Mouse (Mus musculus): ENCODE results near the gene Tmem63c. TPM values are rescaled to one million over a fixed set of nuclear protein-coding genes. Genes with fewer than 3 reads are reported as not detected.

Gene Tmem63c
- polyA plus RNA-seq, 1 experiment from 2014 or later: not detected

DNA sequence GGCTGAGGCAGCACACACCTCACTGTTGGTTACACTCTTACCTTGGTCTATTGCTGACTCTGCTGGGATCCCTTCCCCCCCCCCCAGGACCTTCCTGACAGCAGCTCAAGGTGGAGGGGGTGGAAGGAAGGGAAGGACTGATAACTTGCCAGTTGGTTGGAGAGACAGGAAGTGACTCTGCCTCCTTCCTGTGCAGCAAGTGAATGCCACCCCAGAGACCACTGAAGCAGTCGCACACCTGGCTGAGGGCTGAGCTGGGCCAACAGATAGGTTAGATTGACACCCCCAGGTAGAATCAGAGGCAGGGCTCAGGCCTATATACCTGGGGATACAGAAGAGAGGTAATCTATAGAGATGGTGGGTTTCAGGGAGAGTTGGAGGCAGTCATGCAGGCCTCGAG is 70.8 kb downstream of the Tmem63c start:
- ChIA-PET CTCF (no interaction called here), POLR2A (no interaction called here)
- no peaks in the 10 kb centered on the region for H3K27me3 ChIP-seq
- DNase-seq (ENCODE audit: low read depth, low spot score) (no peak), ATAC-seq (no peak)
- no peak for TF ChIP-seq CTCF (IDR thresholded peaks at IDR 0.05)
- in situ Hi-C loops (cut with MboI; ENCODE audit: low pct_unique_long_range_greater_than_20kb): no loop called here

DNA sequence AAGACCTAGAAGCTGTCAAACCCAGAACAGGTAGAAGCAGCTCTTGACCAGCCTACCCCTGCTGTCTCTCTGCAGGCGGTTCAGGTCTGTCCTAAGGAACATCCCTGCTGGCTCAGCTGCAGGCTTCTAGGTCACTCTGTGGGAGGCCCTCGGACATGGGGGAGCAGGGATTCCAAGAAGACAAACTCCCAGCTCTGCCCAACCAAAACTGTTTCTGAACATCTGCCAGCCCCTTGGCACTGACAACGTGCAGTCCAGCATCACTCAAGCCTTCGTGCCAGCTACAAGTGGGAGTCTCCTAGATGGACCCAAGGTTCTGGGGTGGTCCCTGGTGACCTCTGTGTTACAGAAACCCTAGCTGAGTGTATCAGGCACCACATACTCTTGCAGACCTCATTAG is 72.1 kb downstream of the Tmem63c start:
- peak; percentile 16 for ATAC-seq
- TF ChIP-seq CTCF (IDR thresholded peaks at IDR 0.05): no peak
- CTCF ChIA-PET: interaction anchor here (0.5 kb wide), 1 partner anchor 161 kb away, joined by 3 read pairs; no protein-coding TSS in a partner anchor
- DNase-seq (ENCODE audit: low read depth, low spot score): no peak
- POLR2A ChIA-PET: no interaction called here
- in situ Hi-C loops (cut with MboI; ENCODE audit: low pct_unique_long_range_greater_than_20kb): no loop called here
- H3K27me3 ChIP-seq: no peaks in the 10 kb centered on the region

DNA sequence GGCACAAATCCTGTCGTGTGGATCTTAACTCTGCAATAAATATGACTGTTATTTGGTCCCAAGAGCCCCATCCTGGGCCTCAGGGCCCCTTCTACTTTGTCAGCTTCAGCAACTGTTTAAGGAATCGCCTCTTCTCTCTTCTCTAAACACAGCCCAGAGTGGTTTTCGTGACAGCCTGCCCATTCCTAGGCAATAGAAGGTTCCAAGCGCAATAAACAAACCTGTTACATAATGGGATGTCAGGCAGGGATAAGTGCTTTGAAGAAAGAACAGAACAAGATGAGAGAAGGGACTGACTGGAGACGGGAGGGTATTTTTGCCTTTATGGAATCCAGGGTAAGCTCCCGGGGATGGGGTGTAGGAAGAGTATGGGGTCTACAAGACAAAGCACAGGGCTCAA is 72.5 kb downstream of the Tmem63c start:
- ChIA-PET POLR2A (no interaction called here), CTCF (interaction anchor here (0.5 kb wide), 1 partner anchor 162 kb away, joined by 3 read pairs; no protein-coding TSS in a partner anchor)
- DNase-seq (ENCODE audit: low read depth, low spot score) (no peak), ATAC-seq (no peak)
- H3K27me3 ChIP-seq: no peaks in the 10 kb centered on the region
- TF ChIP-seq CTCF (IDR thresholded peaks at IDR 0.05): no peak
- in situ Hi-C loops (cut with MboI; ENCODE audit: low pct_unique_long_range_greater_than_20kb): no loop called here

DNA sequence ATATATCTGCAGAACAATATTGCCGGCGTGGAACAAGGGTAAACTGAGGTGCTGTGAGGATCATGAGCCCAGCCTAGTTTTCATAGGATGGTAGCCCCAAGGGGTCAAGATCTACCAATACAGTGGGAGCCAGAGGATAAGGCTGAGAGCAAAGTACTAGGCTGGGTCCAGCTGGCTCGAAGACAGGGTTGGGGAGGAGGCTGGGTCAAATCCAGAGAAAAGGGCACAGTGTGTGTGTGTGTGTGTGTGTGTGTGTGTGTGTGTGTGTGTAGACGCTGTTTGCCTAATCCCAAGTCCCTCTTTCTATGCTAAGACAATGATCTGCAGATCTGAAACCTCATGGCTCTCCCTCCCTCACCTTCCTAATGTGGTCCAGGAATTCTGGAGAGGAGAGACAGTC is 79.2 kb downstream of the Tmem63c start:
- TF ChIP-seq CTCF (IDR thresholded peaks at IDR 0.05): no peak
- ATAC-seq (no peak), DNase-seq (ENCODE audit: low read depth, low spot score) (no peak)
- peaks cover 4% of the 10 kb centered on the region for H3K27me3 ChIP-seq
- in situ Hi-C loops (cut with MboI; ENCODE audit: low pct_unique_long_range_greater_than_20kb): no loop called here
- ChIA-PET CTCF (no interaction called here), POLR2A (no interaction called here)

GRCm38 (mm10) chr12:87102165-87102631 is 81.1 kb downstream of the Tmem63c start, which contains the start of gene Ngb:
Ngb (minus strand) TSS chr12:87102539.
- TF ChIP-seq CTCF (IDR thresholded peaks at IDR 0.05): no peak
- in situ Hi-C loops (cut with MboI; ENCODE audit: low pct_unique_long_range_greater_than_20kb): no loop called here
- CTCF ChIA-PET: interaction anchor here (1.5 kb wide), 1 partner anchor 9 kb away, joined by 4 read pairs; no protein-coding TSS in a partner anchor
- no peak for DNase-seq (ENCODE audit: low read depth, low spot score)
- ATAC-seq: no peak
- peaks cover 4% of the 10 kb centered on the region for H3K27me3 ChIP-seq
- POLR2A ChIA-PET: no interaction called here

DNA sequence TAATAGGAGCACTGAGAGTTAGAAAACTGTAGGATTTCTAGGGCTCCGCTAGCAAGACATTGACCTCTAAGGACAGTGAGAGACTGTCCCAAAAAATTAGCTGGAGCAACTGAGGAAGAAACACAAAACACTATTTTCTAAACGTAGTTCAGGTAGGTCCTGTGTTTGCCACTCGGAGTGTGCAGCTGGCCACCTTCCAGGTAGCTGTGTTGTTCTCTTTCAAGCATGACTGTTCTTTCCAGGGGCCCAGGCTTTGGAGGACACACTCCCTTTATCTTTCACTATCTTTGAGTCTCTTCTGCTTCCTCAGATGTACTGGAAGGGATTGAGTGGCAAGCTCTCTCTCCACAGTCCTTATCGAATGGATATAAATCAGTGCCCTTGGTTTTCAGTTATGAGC is 82.3 kb downstream of the Tmem63c start:
- TF ChIP-seq CTCF (IDR thresholded peaks at IDR 0.05): no peak
- DNase-seq (ENCODE audit: low read depth, low spot score): no peak
- no peak for ATAC-seq
- POLR2A ChIA-PET: no interaction called here
- in situ Hi-C loops (cut with MboI; ENCODE audit: low pct_unique_long_range_greater_than_20kb): no loop called here
- H3K27me3 ChIP-seq: peaks cover 4% of the 10 kb centered on the region
- CTCF ChIA-PET: no interaction called here

GRCm38 (mm10) chr12:87104796-87105195 is 83.7 kb downstream of the Tmem63c start:
- no peak for ATAC-seq
- DNase-seq (ENCODE audit: low read depth, low spot score): no peak
- in situ Hi-C loops (cut with MboI; ENCODE audit: low pct_unique_long_range_greater_than_20kb): no loop called here
- peaks cover 4% of the 10 kb centered on the region for H3K27me3 ChIP-seq
- no peak for TF ChIP-seq CTCF (IDR thresholded peaks at IDR 0.05)
- ChIA-PET CTCF (no interaction called here), POLR2A (no interaction called here)

GRCm38 (mm10) chr12:87107357-87107977 is 86.3 kb downstream of the Tmem63c start:
- no peak for DNase-seq (ENCODE audit: low read depth, low spot score)

GRCm38 (mm10) chr12:87121918-87122589 is 100.9 kb downstream of the Tmem63c start:
- ChIA-PET POLR2A (no interaction called here), CTCF (no interaction called here)
- in situ Hi-C loops (cut with MboI; ENCODE audit: low pct_unique_long_range_greater_than_20kb): no loop called here
- H3K27me3 ChIP-seq: no peaks in the 10 kb centered on the region
- DNase-seq (ENCODE audit: low read depth, low spot score) (no peak), ATAC-seq (no peak)
- no peak for TF ChIP-seq CTCF (IDR thresholded peaks at IDR 0.05)

More at GRCm38 (mm10) chr12:87107357-87107977, 86.3 kb downstream of the Tmem63c start:
- in situ Hi-C loops (cut with MboI; ENCODE audit: low pct_unique_long_range_greater_than_20kb): no loop called here
- ATAC-seq: no peak
- TF ChIP-seq CTCF (IDR thresholded peaks at IDR 0.05): no peak
- ChIA-PET POLR2A (no interaction called here), CTCF (no interaction called here)
- H3K27me3 ChIP-seq: no peaks in the 10 kb centered on the region

GRCm38 (mm10) chr12:87127256-87127655 is 106.1 kb downstream of the Tmem63c start:
- POLR2A ChIA-PET: no interaction called here
- no peak for DNase-seq (ENCODE audit: low read depth, low spot score)
- ATAC-seq: no peak
- no peak for TF ChIP-seq CTCF (IDR thresholded peaks at IDR 0.05)
- CTCF ChIA-PET: no interaction called here
- H3K27me3 ChIP-seq: no peaks in the 10 kb centered on the region
- in situ Hi-C loops (cut with MboI; ENCODE audit: low pct_unique_long_range_greater_than_20kb): no loop called here

DNA sequence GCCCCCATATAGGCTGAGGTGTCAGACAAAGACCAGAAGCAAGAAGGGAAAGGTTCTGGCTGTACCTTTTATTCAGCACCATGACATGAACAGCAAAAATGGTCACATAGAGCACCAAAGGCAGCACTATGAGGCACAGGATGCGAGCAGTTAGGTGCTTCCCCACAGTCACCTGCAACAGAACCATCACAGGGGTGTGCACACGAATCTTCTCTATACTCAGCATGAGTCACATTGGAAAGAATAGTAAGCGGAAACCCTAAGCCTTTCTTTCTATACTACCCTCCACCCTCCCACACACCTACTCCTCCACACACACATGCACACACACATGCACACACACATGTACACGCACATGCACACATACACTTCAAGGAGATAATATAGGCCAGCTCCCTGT is 109.1 kb downstream of the Tmem63c start:
- no peak for TF ChIP-seq CTCF (IDR thresholded peaks at IDR 0.05)
- ATAC-seq (no peak), DNase-seq (ENCODE audit: low read depth, low spot score) (no peak)
- POLR2A ChIA-PET: no interaction called here
- CTCF ChIA-PET: no interaction called here
- in situ Hi-C loops (cut with MboI; ENCODE audit: low pct_unique_long_range_greater_than_20kb): no loop called here
- no peaks in the 10 kb centered on the region for H3K27me3 ChIP-seq

Measured in Patski (cell line).